Mouse (Mus musculus) heart, embryonic 10.5 days (tissue): ENCODE measurements around the gene Wdr18. TPM values are rescaled to one million over a fixed set of nuclear protein-coding genes. Genes with fewer than 3 reads are reported as not detected.

Experiments
- DNase-seq: peaks from one replicate; pipeline ENCODE4 v3.0.0-alpha.2; 2017; ENCODE audit warnings: low spot score
- H3K27ac ChIP-seq: fragments of 300-500 bp; sonication (generic); 2 replicates; pipeline ENCODE4 v1.5.1; 2016; ENCODE audit warnings: mild to moderate bottlenecking
- H3K27me3 ChIP-seq: fragments of 300-500 bp; sonication (generic); 2 replicates; pipeline ENCODE4 v1.6.1; 2016; ENCODE audit warnings: mild to moderate bottlenecking; ENCODE audit not compliant: poor library complexity, insufficient read depth, severe bottlenecking
- H3K36me3 ChIP-seq: fragments of 300-500 bp; sonication (generic); 2 replicates; pipeline ENCODE4 v1.6.1; 2016; ENCODE audit warnings: mild to moderate bottlenecking, moderate library complexity
- H3K4me1 ChIP-seq: fragments of 300-500 bp; sonication (generic); 2 replicates; pipeline ENCODE4 v1.6.1; 2016; ENCODE audit warnings: mild to moderate bottlenecking
- H3K4me3 ChIP-seq: fragments of 300-500 bp; sonication (generic); 2 replicates; pipeline ENCODE4 v1.5.1; 2016; ENCODE audit warnings: mild to moderate bottlenecking, moderate library complexity
- H3K9me3 ChIP-seq: fragments of 300-500 bp; sonication (generic); 2 replicates; pipeline ENCODE4 v1.6.1; 2016; ENCODE audit warnings: mild to moderate bottlenecking, moderate library complexity
- WGBS: fragments of 180-500 bp; shearing (Covaris S2); methylation state at CpG from one replicate; pipeline ENCODE4 v1.1.7; 2016; 5-methylcytosine and 5-hydroxymethylcytosine counted together
- polyA plus RNA-seq: library from polyadenylated mRNA; unstranded; fragments of >200 nt; fragmentation: Nextera tagmentation; extraction: Ambion mirVana; gene quantifications from 2 replicates; pipeline ENCODE4 v1.2.1, GENCODE M21; 2016

Wdr18 gene
- polyA plus RNA-seq, 1 experiment from 2014 or later: 155 TPM

DNA sequence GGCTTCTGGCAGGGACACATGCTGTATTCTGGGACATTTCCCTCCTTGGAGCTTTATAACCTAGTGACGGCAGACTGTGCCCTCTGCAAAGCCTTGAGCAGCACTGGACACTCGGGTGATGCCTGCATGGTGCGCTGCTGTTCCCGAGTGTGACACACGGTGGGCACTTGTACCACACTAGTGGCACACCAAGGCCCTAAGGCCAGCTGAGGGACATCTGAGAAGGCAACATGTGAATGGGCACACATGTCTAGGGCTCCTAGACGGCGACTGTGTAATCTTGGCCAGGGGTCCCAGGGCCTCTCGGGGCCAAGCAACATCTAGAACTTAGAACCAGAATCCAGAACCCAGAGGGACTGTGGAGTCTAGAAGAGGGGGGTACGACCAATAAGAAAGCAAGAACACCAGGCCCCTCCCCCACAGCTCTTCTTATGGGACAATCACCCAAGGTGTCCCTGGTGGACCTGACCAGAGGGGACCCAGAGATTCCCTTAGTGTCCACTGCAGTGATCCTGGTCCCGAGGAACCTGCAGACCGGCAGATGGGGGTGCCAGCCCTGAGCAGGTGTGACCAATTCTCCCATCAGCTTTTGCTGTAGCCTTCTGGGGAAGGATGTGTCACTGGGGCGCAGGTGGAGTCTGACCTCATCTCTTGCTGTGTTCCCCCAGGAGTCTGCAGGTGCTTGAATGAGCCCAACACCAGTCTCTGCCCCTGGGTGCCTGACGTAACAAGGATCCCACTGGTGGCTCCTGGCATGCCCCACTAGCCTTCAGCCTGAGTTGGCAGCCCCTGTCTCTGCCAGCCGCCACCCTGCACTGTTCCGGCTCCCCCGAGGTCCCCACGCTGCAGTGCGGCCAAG is 29.8 kb upstream of the Wdr18 start:
- 89% methylated on average over 18 of the region's 18 CpGs for WGBS
- H3K27ac ChIP-seq: peak overlapping the region; percentile 99
- peaks cover 49% of the 10 kb centered on the region for H3K36me3 ChIP-seq
- peak overlapping the region; percentile 99 for H3K4me3 ChIP-seq
- no peaks in the 10 kb centered on the region for H3K9me3 ChIP-seq
- no peak for DNase-seq
- H3K4me1 ChIP-seq: peaks cover 83% of the 10 kb centered on the region
- no peaks in the 10 kb centered on the region for H3K27me3 ChIP-seq

DNA sequence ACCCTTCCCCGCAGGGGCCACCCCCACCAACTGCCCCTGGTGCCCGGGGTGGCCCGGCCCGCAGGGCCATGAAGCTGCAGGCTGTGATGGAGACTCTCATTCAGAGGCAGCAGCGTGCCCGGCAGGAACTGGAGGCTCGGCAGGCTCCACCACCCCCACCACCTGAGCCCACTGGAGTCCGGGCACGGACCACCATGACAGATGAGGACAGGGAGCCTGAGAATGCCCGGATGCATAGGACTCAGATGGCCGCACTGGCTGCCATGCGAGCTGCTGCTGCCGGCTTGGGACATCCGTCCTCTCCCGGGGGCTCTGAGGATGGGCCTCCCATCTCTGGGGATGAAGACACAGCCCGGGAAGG is 29.1 kb upstream of the Wdr18 start:
- 91% methylated on average over 16 of the region's 16 CpGs for WGBS
- Histone ChIP-seq H3K36me3 (peaks cover 56% of the 10 kb centered on the region), H3K4me1 (peaks cover 83% of the 10 kb centered on the region), H3K27me3 (no peaks in the 10 kb centered on the region), H3K4me3 (peak overlapping the region; percentile 22; the same call in 1 of the 2 replicates), H3K9me3 (no peaks in the 10 kb centered on the region), H3K27ac (0 out of 2 replicates have a peak overlapping the region, but pooled peaks have one; percentile 32)
- DNase-seq: no peak

DNA sequence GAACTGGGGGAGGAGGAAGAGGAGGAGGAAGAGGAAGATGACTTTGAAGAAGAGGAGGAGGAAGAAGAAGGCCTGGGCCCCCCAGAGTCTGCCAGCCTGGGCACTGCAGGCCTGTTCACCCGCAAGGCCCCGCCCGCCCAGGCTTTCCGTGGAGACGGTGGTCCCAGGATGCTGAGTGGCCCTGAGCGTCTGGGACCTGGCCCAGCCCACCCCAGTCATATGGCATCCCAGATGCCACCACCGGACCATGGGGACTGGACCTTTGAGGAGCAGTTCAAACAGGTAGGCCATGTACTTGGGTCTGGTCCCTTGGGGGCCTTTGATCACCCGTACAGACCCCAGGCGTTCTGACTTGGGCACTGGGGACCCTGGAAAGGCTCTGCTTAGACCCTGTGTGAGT is 28.2 kb upstream of the Wdr18 start:
- Histone ChIP-seq H3K36me3 (peaks cover 61% of the 10 kb centered on the region), H3K4me1 (peaks cover 83% of the 10 kb centered on the region), H3K9me3 (no peaks in the 10 kb centered on the region), H3K4me3 (no peak overlapping the region), H3K27me3 (no peaks in the 10 kb centered on the region), H3K27ac (peak overlapping the region; percentile 75)
- WGBS: 83% methylated on average over 9 of the region's 9 CpGs
- no peak for DNase-seq

GRCm38 (mm10) chr10:79932736-79933135 is 27.2 kb upstream of the Wdr18 start:
- 10% methylated on average over 8 of the region's 8 CpGs for WGBS
- Histone ChIP-seq H3K27ac (peak overlapping the region; percentile 75), H3K27me3 (no peaks in the 10 kb centered on the region), H3K36me3 (peaks cover 71% of the 10 kb centered on the region), H3K9me3 (no peaks in the 10 kb centered on the region), H3K4me1 (peaks cover 90% of the 10 kb centered on the region), H3K4me3 (peak overlapping the region; percentile 39)
- DNase-seq: peak; percentile 89

DNA sequence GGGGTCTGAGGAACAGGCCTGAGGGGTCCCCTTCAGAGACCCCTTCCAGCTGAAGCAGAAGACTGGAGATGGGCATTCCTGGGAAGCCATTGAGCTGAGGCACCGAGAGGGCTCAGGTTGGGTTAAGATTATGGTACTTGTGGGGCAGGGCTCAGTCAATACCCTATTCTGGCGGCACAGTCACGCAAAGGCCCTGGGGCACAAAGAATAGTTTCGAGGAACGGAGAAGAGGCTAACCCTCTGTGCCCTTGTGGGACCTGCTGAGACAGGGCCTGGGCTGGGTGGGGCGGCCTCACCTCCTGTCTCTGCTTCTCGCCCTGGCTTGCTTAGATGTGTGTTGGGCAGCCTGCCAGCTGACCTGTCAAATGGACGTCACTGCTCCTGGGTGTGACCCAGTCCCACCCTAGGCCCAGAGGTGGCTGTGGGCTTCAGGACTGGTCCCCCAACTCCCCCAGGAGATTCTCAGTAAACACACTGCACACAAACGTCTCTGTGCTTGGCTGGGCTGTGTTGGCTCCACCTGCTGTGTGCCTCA is 26.7 kb upstream of the Wdr18 start:
- WGBS: 64% methylated on average over 9 of the region's 9 CpGs
- H3K4me1 ChIP-seq: peaks cover 95% of the 10 kb centered on the region
- H3K27me3 ChIP-seq: no peaks in the 10 kb centered on the region
- H3K27ac ChIP-seq: peak overlapping the region; percentile 75
- no peak for DNase-seq
- H3K9me3 ChIP-seq: no peaks in the 10 kb centered on the region
- peaks cover 76% of the 10 kb centered on the region for H3K36me3 ChIP-seq
- peak overlapping the region; percentile 39 for H3K4me3 ChIP-seq

DNA sequence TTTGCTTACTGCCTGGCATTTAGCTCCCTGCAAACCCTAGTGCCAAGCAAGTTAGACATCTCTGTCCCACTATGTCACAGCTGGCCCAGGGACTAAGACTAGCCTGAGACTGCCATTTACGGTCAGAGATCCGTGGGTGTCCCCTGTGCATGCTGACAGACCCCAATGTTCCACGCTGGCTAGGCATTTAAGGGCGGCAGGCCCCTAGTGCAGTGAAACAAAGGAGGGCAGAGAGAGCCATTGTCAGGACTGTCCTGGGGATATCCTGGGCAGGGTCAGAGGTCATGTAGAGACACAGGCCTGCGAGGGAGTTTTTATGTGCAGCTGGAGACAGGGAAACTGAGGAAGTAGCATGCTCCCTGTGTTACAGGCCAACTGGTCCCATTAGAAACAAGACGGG is 26.1 kb upstream of the Wdr18 start:
- no peak for DNase-seq
- Histone ChIP-seq H3K4me3 (no peak overlapping the region), H3K36me3 (peaks cover 82% of the 10 kb centered on the region), H3K4me1 (peaks cover 98% of the 10 kb centered on the region), H3K9me3 (no peaks in the 10 kb centered on the region), H3K27ac (peak overlapping the region; percentile 75), H3K27me3 (no peaks in the 10 kb centered on the region)
- 81% methylated on average over 6 of the region's 6 CpGs for WGBS

- no peaks in the 10 kb centered on the region for H3K9me3 ChIP-seq
- H3K27ac ChIP-seq: peak overlapping the region; percentile 19
- no peaks in the 10 kb centered on the region for H3K27me3 ChIP-seq
- peaks cover 86% of the 10 kb centered on the region for H3K36me3 ChIP-seq
- 66% methylated on average over 13 of the region's 13 CpGs for WGBS
- H3K4me1 ChIP-seq: peaks cover 98% of the 10 kb centered on the region
- DNase-seq: no peak
- no peak overlapping the region for H3K4me3 ChIP-seq
These were observed 25.7 kb upstream of the Wdr18 start for GRCm38 (mm10) chr10:79934272-79934721.

- H3K27me3 ChIP-seq: no peaks in the 10 kb centered on the region
- H3K27ac ChIP-seq: 0 out of 2 replicates have a peak overlapping the region, but pooled peaks have one; percentile 32
- DNase-seq: no peak
- H3K36me3 ChIP-seq: peaks cover 93% of the 10 kb centered on the region
- WGBS: 90% methylated on average over 16 of the region's 16 CpGs
- H3K9me3 ChIP-seq: no peaks in the 10 kb centered on the region
- H3K4me3 ChIP-seq: no peak overlapping the region
- peaks cover 98% of the 10 kb centered on the region for H3K4me1 ChIP-seq
These were observed 25.0 kb upstream of the Wdr18 start for GRCm38 (mm10) chr10:79934794-79935569.

DNA sequence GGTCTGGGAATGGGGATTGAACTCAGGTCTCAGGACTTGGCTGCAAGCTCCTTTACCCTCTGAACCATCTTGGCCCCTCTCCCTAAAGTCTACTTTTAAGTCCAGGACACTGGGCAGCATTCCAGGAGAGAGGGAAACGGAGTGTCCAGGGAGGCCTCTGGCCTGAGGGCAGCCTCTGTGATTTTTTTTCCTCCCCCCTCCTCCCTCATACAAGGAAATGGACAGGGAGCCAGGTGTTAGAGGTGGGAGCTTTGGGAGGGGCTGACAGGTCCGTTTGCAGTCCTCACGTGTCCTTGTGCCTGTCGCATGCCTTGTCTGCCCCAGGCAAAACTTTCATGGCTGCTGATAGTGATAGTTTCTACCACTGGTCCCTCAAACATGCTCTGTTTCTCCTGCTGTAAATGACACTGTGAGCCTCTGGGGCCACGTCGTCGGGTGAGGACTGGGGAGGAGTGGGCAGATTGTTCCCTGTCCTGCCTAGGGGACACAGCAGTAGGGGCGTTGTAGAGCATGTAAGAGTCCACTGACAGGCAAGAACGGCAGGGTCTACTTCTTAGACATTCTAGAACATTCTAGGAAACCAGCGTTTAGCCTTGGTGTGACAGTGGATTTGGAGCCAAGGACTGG is 23.6 kb upstream of the Wdr18 start:
- Histone ChIP-seq H3K9me3 (no peaks in the 10 kb centered on the region), H3K36me3 (peaks cover 95% of the 10 kb centered on the region), H3K27ac (peak overlapping the region; percentile 37; the same call in 1 of the 2 replicates), H3K27me3 (no peaks in the 10 kb centered on the region), H3K4me1 (peaks cover 98% of the 10 kb centered on the region), H3K4me3 (no peak overlapping the region)
- whole genome bisulfite sequencing: 61% methylated on average over 10 of the region's 10 CpGs
- no peak for DNase-seq

DNA sequence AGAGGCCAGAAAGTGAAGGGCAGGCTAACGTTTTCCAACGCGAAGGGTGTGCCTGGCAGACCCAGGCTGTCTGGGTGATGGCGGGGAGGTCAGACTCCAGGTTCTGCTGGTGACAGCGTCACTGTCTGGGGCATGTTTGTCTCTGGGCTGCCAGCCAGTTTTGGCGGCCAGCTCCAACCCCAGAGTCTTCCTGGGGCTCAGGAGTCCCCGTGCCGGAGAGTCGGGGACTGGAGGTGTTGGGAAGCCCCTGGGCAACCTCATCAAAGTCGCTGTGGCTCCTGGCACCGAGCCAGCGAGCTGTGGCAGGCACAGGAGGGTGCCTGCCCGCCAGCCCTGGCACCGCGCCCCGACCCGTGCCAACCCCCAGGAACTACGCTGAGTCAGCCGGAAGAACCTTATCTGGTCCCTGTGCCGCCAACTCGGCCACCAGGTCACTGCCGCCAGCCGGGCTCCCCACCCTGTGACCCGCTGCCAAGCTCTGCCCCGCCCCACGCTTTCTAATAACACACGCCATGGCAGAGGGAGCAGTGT is 23.0 kb upstream of the Wdr18 start:
- Histone ChIP-seq H3K4me3 (no peak overlapping the region), H3K9me3 (no peaks in the 10 kb centered on the region), H3K27me3 (no peaks in the 10 kb centered on the region), H3K27ac (peak overlapping the region; percentile 37; the same call in 1 of the 2 replicates), H3K36me3 (peaks cover 95% of the 10 kb centered on the region), H3K4me1 (peaks cover 92% of the 10 kb centered on the region)
- DNase-seq: no peak
- WGBS: 70% methylated on average over 27 of the region's 27 CpGs

DNA sequence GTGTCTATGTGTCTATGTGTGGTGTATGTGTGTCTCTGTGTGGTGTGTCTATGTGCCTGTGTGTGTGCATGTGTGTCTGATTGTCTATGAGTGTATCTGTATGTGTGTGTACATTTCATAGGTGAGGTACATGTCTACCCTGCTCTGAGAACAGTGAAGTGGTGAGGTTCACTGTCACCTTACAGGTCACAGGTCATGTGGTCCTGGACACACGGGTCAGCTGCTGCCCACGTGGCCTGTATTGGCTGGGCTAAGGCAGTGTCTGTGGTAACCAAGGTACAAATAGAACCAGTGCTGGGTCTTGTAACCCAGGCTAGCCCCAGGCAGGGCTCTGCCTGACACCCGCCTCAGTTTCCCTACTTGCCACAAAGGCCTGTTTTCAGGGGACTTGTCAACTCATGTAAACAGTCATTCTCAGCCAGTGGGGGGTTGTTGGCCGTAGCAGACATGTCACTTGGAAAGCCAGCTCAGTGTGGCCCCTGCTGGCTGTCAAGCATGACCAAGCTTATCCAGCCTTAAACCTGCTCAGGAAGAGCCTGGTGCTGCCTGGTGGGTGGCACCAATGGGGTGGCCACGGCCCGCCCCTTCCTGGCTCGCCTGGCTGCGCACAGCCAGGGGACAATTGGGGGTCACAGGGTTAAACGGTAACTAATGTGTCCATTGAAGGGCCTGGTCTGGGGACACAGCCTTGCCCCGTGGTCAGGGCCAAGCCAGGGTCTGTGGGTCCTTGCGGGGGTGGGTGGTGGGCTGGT is 22.0 kb upstream of the Wdr18 start:
- Histone ChIP-seq H3K9me3 (no peaks in the 10 kb centered on the region), H3K36me3 (peaks cover 90% of the 10 kb centered on the region), H3K4me1 (peaks cover 82% of the 10 kb centered on the region), H3K4me3 (no peak overlapping the region), H3K27me3 (no peaks in the 10 kb centered on the region), H3K27ac (peak overlapping the region; percentile 66)
- WGBS: 82% methylated on average over 11 of the region's 11 CpGs
- no peak for DNase-seq

DNA sequence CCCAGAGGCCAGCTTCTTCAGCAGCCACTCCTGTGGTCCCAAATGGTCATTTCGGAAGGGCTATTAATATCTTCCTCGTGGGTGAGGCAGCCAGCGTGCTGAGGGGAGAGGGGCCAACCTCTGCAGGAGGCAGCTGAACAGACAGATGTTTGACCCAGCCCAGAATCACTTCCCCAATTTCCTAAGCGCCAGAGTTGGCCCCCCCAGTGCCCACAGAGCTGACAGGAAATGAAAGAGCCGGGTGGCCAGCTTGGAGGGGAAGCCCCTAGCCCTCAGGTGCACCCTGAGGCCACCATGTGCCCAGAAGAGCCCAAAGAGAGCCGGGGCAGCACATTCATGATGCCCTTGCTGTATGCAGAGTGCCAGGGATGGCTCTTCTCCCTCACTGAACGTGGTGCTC is 19.2 kb upstream of the Wdr18 start:
- Histone ChIP-seq H3K4me3 (peak overlapping the region; percentile 29; the same call in 1 of the 2 replicates), H3K36me3 (peaks cover 68% of the 10 kb centered on the region)

More for the DNA sequence above, 19.2 kb upstream of the Wdr18 start:
- no peaks in the 10 kb centered on the region for H3K27me3 ChIP-seq
- H3K9me3 ChIP-seq: no peaks in the 10 kb centered on the region
- H3K4me1 ChIP-seq: peaks cover 80% of the 10 kb centered on the region
- no peak for DNase-seq
- peak overlapping the region; percentile 65; the same call in 1 of the 2 replicates for H3K27ac ChIP-seq
- WGBS: 53% methylated on average over 7 of the region's 7 CpGs
